Mouse (Mus musculus): ENCODE measurements around the gene Arl3.

DNA sequence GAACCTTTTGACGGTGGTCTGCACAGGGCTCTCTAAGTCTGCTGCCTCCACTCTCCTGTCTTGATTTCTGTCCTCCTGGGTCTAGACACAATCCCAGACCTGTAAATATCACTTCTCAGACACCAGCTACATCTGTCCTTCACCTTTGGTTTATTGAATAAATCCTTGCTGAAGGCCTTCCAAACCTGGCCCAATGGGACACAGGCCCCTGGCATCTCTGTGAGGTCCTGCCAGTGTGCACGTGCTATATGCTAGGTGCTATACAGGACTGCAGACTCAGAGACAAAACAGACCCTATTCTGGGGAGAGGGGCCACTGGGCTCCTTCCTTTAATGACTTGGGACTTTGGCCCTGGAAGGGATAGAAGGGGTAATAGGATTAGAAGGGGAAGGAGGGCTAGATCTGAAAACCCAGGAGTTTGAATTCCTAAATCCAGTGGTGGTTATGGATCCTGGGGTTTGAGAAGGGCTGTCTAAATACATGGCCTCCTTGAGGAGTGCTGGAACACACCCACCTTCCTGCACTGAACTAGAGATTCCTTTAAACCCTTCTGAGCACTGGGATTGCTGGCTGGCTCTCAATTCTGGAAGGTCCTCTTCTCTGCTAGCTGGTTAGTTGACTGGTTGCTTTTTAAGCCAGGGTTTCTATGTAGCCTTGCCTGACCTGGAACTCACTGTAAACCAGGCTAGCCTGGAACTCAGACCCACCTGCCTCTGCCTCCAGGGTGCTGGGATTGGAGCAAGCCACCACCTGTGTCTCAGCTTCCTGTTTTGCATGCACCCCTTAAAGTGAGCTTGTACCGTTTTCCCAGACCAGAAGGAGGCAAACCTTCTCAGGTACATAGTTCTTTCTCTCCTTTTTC lies 56.1 kb downstream of the Arl3 start:
- no peak for TF ChIP-seq CTCF (IDR thresholded peaks at IDR 0.05; ENCODE audit: low read depth, low read length)
- no peak for TF ChIP-seq TAL1 (conservative IDR thresholded peaks at IDR 0.05; ENCODE audit: low read depth, low read length)
- TF ChIP-seq GATA1 (IDR thresholded peaks at IDR 0.05; ENCODE audit: borderline replicate concordance, low read length): no peak
- TF ChIP-seq GATA2 (IDR thresholded peaks at IDR 0.05; ENCODE audit: borderline replicate concordance, low read depth, low read length): no peak
- TF ChIP-seq POLR2AphosphoS5 (IDR thresholded peaks at IDR 0.05; ENCODE audit: insufficient replicate concordance, low read depth, low read length): no peak
